ENCODE assay signal across 8 mouse cellular contexts in genomic region chr2:29271803-29272518, GRCm38 (mm10). TPM values are rescaled to one million over a fixed set of nuclear protein-coding genes. Genes with fewer than 3 reads are reported as not detected.
DNase-seq lines count a peak whose midpoint lies in the region; ATAC-seq and TF ChIP-seq lines count a peak whose summit lies in the region.

No protein-coding gene starts in this region.

- TF ChIP-seq CTCF in left cerebral cortex, adult 2 months (IDR thresholded peaks at IDR 0.05), result no peak

- no peak overlapping the region for H3K27ac ChIP-seq in left cerebral cortex, adult 2 months
- peak overlapping the region; percentile 58; the same call in 1 of the 2 replicates for H3K27ac ChIP-seq in forebrain, embryonic 14.5 days (ENCODE audit: low read depth, low read length)
- no peak overlapping the region for H3K27ac ChIP-seq in neural tube, embryonic 12.5 days

- no peaks in the 10 kb centered on the region for H3K36me3 ChIP-seq in forebrain, embryonic 14.5 days (ENCODE audit: control insufficient read depth, insufficient read depth, low read length)
- no peaks in the 10 kb centered on the region for H3K36me3 ChIP-seq in neural tube, embryonic 12.5 days

- H3K4me1 ChIP-seq in forebrain, embryonic 14.5 days (ENCODE audit: control insufficient read depth, insufficient read depth, low read length), result peaks cover 10% of the 10 kb centered on the region
- H3K4me1 ChIP-seq in neural tube, embryonic 12.5 days, result peaks cover 19% of the 10 kb centered on the region

- 48% methylated on average over 7 of the region's 7 CpGs for WGBS in forebrain, embryonic 14.5 days
- 38% methylated on average over 7 of the region's 7 CpGs for WGBS in neural tube, embryonic 12.5 days

- no peaks in the 10 kb centered on the region for H3K27me3 ChIP-seq in forebrain, embryonic 14.5 days (replicated peaks; ENCODE audit: control insufficient read depth, insufficient read depth, low read length)
- no peaks in the 10 kb centered on the region for H3K27me3 ChIP-seq in neural tube, embryonic 12.5 days (replicated peaks)

- intact Hi-C loops in left cerebral cortex, postnatal 4 days (cut with DNase I), result no loop called here
- intact Hi-C loops in left cerebral cortex, adult 2 months (cut with DNase I), result no loop called here

- H3K4me3 ChIP-seq in left cerebral cortex, adult 2 months, result no peak overlapping the region
- H3K4me3 ChIP-seq in forebrain, embryonic 14.5 days (ENCODE audit: low read depth, low read length), result no peak overlapping the region
- H3K4me3 ChIP-seq in neural tube, embryonic 12.5 days, result no peak overlapping the region

- peak; percentile 40; the same call in 1 of the 2 replicates for ATAC-seq in forebrain, embryonic 14.5 days
- peak; percentile 72 for ATAC-seq in neural tube, embryonic 12.5 days (ENCODE audit: low FRiP score, low read depth)

- H3K4me2 ChIP-seq in forebrain, embryonic 14.5 days (ENCODE audit: low read length), result no peak overlapping the region
- no peak overlapping the region; the same call in 1 of the 2 replicates for H3K4me2 ChIP-seq in neural tube, embryonic 12.5 days (replicated peaks)

- H3K9me3 ChIP-seq in forebrain, embryonic 14.5 days (replicated peaks; ENCODE audit: control insufficient read depth, low read length), result no peaks in the 10 kb centered on the region
- no peaks in the 10 kb centered on the region for H3K9me3 ChIP-seq in neural tube, embryonic 12.5 days

- no peak overlapping the region for H3K9ac ChIP-seq in forebrain, embryonic 14.5 days (ENCODE audit: low read length)
- H3K9ac ChIP-seq in neural tube, embryonic 12.5 days, result no peak overlapping the region

- DNase-seq in left cerebral cortex, postnatal 4 days, result peak; percentile 67
- DNase-seq in left cerebral cortex, adult 2 months (ENCODE audit: extremely low spot score in 1 of 2, low spot score in 2 of 2), result no peak
- DNase-seq in forebrain, embryonic 14.5 days (ENCODE audit: low spot score), result peak; percentile 53
- peak; percentile 27 to 40 for DNase-seq in kidney, postnatal 36 days
- DNase-seq in spleen, adult 12 weeks (ENCODE audit: low spot score), result no peak
- DNase-seq in cerebellum, adult 9-11 months, result no peak
- no peak for DNase-seq in thymus, postnatal 25 days

RNA-seq across cellular contexts. Expression of gene Ntng2, which starts 19.2 kb away (rescaled TPM):
- total RNA-seq in left cerebral cortex, postnatal 4 days (2021), result 100 to 1,000 TPM; 140 to 149 TPM
- total RNA-seq in left cerebral cortex, adult 2 months (2021), result 10 to 100 TPM; 82.4 to 90.1 TPM
- 6.6 and 8.8 TPM in 2 replicates for polyA plus RNA-seq in forebrain, embryonic 14.5 days (2014; fragmentation: Nextera tagmentation; extraction: Ambion mirVana)
- polyA plus RNA-seq in neural tube, embryonic 12.5 days (2016; fragmentation: Nextera tagmentation; extraction: Ambion mirVana), result 2.0 and 2.4 TPM in 2 replicates

Comparison
In these comparisons a context has a peak if more than half of its experiments do, and no peak if none do; other contexts are left out.
1. DNase-seq: peak in left cerebral cortex, postnatal 4 days (single experiment), forebrain, embryonic 14.5 days (single experiment) and kidney, postnatal 36 days (2 of 2); none in left cerebral cortex, adult 2 months (0 of 2), spleen, adult 12 weeks (single experiment), cerebellum, adult 9-11 months (single experiment) and thymus, postnatal 25 days (single experiment).